In the genomic region with DNA sequence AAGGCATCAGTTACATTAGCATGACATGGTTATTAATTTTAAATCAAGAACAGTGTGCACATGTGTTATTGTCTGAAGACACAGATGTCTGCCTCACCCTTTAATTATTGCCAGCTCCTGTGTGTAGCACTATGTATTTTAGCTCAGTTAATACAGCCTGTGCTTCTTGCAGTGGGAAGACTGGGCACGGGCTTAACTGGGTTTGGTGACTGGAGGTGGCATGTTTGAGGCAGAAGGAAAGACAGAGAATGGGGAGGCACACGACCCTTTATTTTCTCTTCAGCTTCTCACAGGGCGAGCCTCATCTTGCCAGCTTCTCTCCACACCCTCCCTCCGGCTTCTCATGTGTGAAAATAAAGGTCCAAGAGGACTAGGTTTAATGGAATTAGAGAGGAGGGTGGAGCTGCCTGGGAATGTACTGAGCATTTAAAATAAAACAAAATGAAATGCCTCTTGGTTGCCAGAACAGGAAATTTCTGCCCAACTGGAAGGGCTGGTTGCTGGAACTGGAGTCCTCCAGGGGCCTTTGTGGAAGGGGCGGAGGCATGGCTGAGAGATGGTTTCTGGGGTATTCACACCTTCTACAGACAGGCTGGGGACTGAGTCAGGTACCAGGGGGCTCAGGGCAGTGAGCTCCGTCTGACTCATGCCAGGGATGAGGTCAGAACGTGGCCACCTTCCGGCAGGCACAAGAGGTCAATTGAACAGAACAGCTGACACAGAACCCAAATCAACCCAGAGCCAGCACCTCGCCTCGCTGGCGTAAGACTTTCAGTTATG, we compare ENCODE assay signal across 9 mouse cellular contexts. TPM values are rescaled to one million over a fixed set of nuclear protein-coding genes. Genes with fewer than 3 reads are reported as not detected.
A peak's percentile ranks its signal among the peaks of the same experiment; 100 is the strongest.
DNase-seq lines count a peak whose midpoint lies in the region; ATAC-seq and TF ChIP-seq lines count a peak whose summit lies in the region.
"Had no signal": no experiment of that assay in that cellular context is flagged by ENCODE, and none has a peak within 500 bp of the region (broad histone marks: within the 10 kb centered on the region; RNA-seq: fewer than 3 reads in every experiment).

No protein-coding gene starts in this region.

- H3K27ac ChIP-seq in hindbrain, embryonic 12.5 days, result no peak overlapping the region
- no peak overlapping the region for H3K27ac ChIP-seq in hindbrain, embryonic 10.5 days
- no peak overlapping the region for H3K27ac ChIP-seq in hindbrain, embryonic 11.5 days (ENCODE audit: low read depth, low read length)

- H3K4me2 ChIP-seq in hindbrain, embryonic 12.5 days (replicated peaks), result no peak overlapping the region
- H3K4me2 ChIP-seq in myocyte (ENCODE audit: low read depth), result peak overlapping the region; percentile 71
- no peak overlapping the region for H3K4me2 ChIP-seq in hindbrain, embryonic 11.5 days (replicated peaks; ENCODE audit: low read depth, low read length)

- 76% methylated on average over 11 of the region's 11 CpGs for WGBS in hindbrain, embryonic 12.5 days
- 78% methylated on average over 11 of the region's 11 CpGs for WGBS in hindbrain, embryonic 10.5 days
- 84% methylated on average over 11 of the region's 11 CpGs for WGBS in hindbrain, embryonic 11.5 days

- no peak overlapping the region for H3K9ac ChIP-seq in hindbrain, embryonic 12.5 days
- H3K9ac ChIP-seq in hindbrain, embryonic 11.5 days (ENCODE audit: low read depth, low read length), result no peak overlapping the region

- no peaks in the 10 kb centered on the region for H3K27me3 ChIP-seq in hindbrain, embryonic 12.5 days
- no peaks in the 10 kb centered on the region for H3K27me3 ChIP-seq in hindbrain, embryonic 10.5 days (ENCODE audit: insufficient read depth, poor library complexity, severe bottlenecking)
- H3K27me3 ChIP-seq in myocyte (ENCODE audit: control insufficient read depth, insufficient read depth, insufficient read length), result no peaks in the 10 kb centered on the region
- H3K27me3 ChIP-seq in hindbrain, embryonic 11.5 days (ENCODE audit: control insufficient read depth, insufficient read depth, low read length), result no peaks in the 10 kb centered on the region

- H3K9me3 ChIP-seq in hindbrain, embryonic 12.5 days (replicated peaks), result no peaks in the 10 kb centered on the region
- H3K9me3 ChIP-seq in hindbrain, embryonic 10.5 days, result no peaks in the 10 kb centered on the region
- H3K9me3 ChIP-seq in hindbrain, embryonic 11.5 days (ENCODE audit: control insufficient read depth, low read length), result no peaks in the 10 kb centered on the region

- no peak for TF ChIP-seq POLR2A in myocyte (IDR thresholded peaks at IDR 0.05; ENCODE audit: insufficient read length, low read depth)

- H3K36me3 ChIP-seq in hindbrain, embryonic 12.5 days, result no peaks in the 10 kb centered on the region
- no peaks in the 10 kb centered on the region for H3K36me3 ChIP-seq in hindbrain, embryonic 10.5 days
- no peaks in the 10 kb centered on the region for H3K36me3 ChIP-seq in myocyte (ENCODE audit: control insufficient read depth, insufficient read depth)
- H3K36me3 ChIP-seq in hindbrain, embryonic 11.5 days (ENCODE audit: control insufficient read depth, insufficient read depth, low read length), result no peaks in the 10 kb centered on the region

- DNase-seq in hindbrain, embryonic 10.5 days (ENCODE audit: low spot score), result no peak
- DNase-seq in brain, adult 2 months (ENCODE audit: low read depth, low spot score), result peak; percentile 43
- DNase-seq in kidney, postnatal 10 days, result peak; percentile 31
- DNase-seq in ovary, postnatal 36 days (ENCODE audit: low spot score), result no peak
- no peak for DNase-seq in hindbrain, embryonic 11.5 days (ENCODE audit: low spot score)
- no peak for DNase-seq in left cerebral cortex, adult 8-10 months (ENCODE audit: low spot score in 2 of 2)

- ATAC-seq in hindbrain, embryonic 12.5 days (ENCODE audit: low FRiP score), result peak; percentile 52; the same call in 1 of the 2 replicates
- ATAC-seq in hindbrain, embryonic 11.5 days (ENCODE audit: low FRiP score), result no peak

- peaks cover 4% of the 10 kb centered on the region for H3K4me1 ChIP-seq in hindbrain, embryonic 12.5 days
- 0 out of 2 replicates have a peak, but pooled peaks cover 3% of the 10 kb centered on the region for H3K4me1 ChIP-seq in hindbrain, embryonic 10.5 days (replicated peaks)
- no peaks in the 10 kb centered on the region for H3K4me1 ChIP-seq in hindbrain, embryonic 11.5 days (replicated peaks; ENCODE audit: control insufficient read depth, insufficient read depth, low read length)

- H3K79me2 ChIP-seq in myocyte (ENCODE audit: control insufficient read depth, insufficient read depth), result no peaks in the 10 kb centered on the region

- no peak overlapping the region for H3K4me3 ChIP-seq in hindbrain, embryonic 12.5 days
- H3K4me3 ChIP-seq in hindbrain, embryonic 10.5 days, result no peak overlapping the region
- H3K4me3 ChIP-seq in myocyte, result no peak overlapping the region
- H3K4me3 ChIP-seq in hindbrain, embryonic 11.5 days (ENCODE audit: low read depth, low read length), result no peak overlapping the region

- H3ac ChIP-seq in myocyte (ENCODE audit: control insufficient read depth, insufficient read length), result no peak overlapping the region

TF ChIP-seq in myocyte, 11 proteins besides CTCF, POLR2A, EP300 and RAD21:
- TF ChIP-seq TCF12 (IDR thresholded peaks at IDR 0.05; ENCODE audit: insufficient read depth, poor library complexity, severe bottlenecking), result no peak
- no peak for TF ChIP-seq MAX (IDR thresholded peaks at IDR 0.05; ENCODE audit: low read depth)
- no peak for TF ChIP-seq REST (IDR thresholded peaks at IDR 0.05; ENCODE audit: insufficient read depth, insufficient read length)
- TF ChIP-seq POLR2AphosphoS2 (IDR thresholded peaks at IDR 0.05; ENCODE audit: insufficient read length, low read depth), result no peak
- TF ChIP-seq USF1 (IDR thresholded peaks at IDR 0.05; ENCODE audit: low read depth), result no peak
- peak in 2 of 3 experiments; percentile 10 to 73 for TF ChIP-seq MYOG (IDR thresholded peaks at IDR 0.05; ENCODE audit: control insufficient read depth in 1 of 3, insufficient read depth in 1 of 3, insufficient read length in 2 of 3, low read depth in 2 of 3)
- no peak for TF ChIP-seq E2F4 (IDR thresholded peaks at IDR 0.05; ENCODE audit: insufficient read depth)
- no peak for TF ChIP-seq SRF (IDR thresholded peaks at IDR 0.05; ENCODE audit: control insufficient read depth, insufficient read length, low read depth)
- no peak for TF ChIP-seq CEBPB (IDR thresholded peaks at IDR 0.05; ENCODE audit: insufficient read depth, poor library complexity, severe bottlenecking)
- no peak for TF ChIP-seq TCF3 (IDR thresholded peaks at IDR 0.05; ENCODE audit: insufficient read length, low read depth)
- peak; percentile 33 to 78 (median 73) for TF ChIP-seq MYOD1 (IDR thresholded peaks at IDR 0.05; ENCODE audit: control insufficient read depth in 1 of 3, insufficient read length in 2 of 3, low read depth in 2 of 3)

RNA-seq across cellular contexts. Expression of a gene that starts 14.9 kb away (rescaled TPM):
- polyA plus RNA-seq in hindbrain, embryonic 12.5 days (2016; fragmentation: Nextera tagmentation; extraction: Ambion mirVana), result 0.18 and 0.22 TPM in 2 replicates
- polyA plus RNA-seq in hindbrain, embryonic 10.5 days (2016; fragmentation: Nextera tagmentation; extraction: Ambion mirVana), result 0.29 TPM in 1 of 2 replicates, not detected in the other
- 0.16 TPM for polyA plus RNA-seq in myocyte (2012; fragmentation: generic; extraction: Trizol)
- 0.22 TPM in 1 of 2 replicates, not detected in the other for polyA plus RNA-seq in hindbrain, embryonic 11.5 days (2014; fragmentation: Nextera tagmentation; extraction: Ambion mirVana)
- total RNA-seq in left cerebral cortex, adult 8-10 months (2022), result under 1 TPM in 1 of 4 experiments, not detected in 3; 0.48 TPM
- polyA plus RNA-seq: liver, embryonic 16.5 days had no signal

RNA-seq across cellular contexts. Expression of a gene that starts 41.1 kb away (rescaled TPM):
- polyA plus RNA-seq in hindbrain, embryonic 12.5 days (2016; fragmentation: Nextera tagmentation; extraction: Ambion mirVana), result 0.40 and 0.78 TPM in 2 replicates
- polyA plus RNA-seq in hindbrain, embryonic 10.5 days (2016; fragmentation: Nextera tagmentation; extraction: Ambion mirVana), result 0.39 and 0.58 TPM in 2 replicates
- 0.04 TPM for polyA plus RNA-seq in myocyte (2012; fragmentation: generic; extraction: Trizol)
- 0.32 and 0.66 TPM in 2 replicates for polyA plus RNA-seq in hindbrain, embryonic 11.5 days (2014; fragmentation: Nextera tagmentation; extraction: Ambion mirVana)
- total RNA-seq in left cerebral cortex, adult 8-10 months (2022), result not detected

Comparison
In these comparisons a context has a peak if more than half of its experiments do, and no peak if none do; other contexts are left out.
1. DNase-seq: peak in brain, adult 2 months (single experiment) and kidney, postnatal 10 days (single experiment); none in hindbrain, embryonic 10.5 days (single experiment), ovary, postnatal 36 days (single experiment), hindbrain, embryonic 11.5 days (single experiment) and left cerebral cortex, adult 8-10 months (0 of 2).